Mouse (Mus musculus) embryonic facial prominence, embryonic 10.5 days (tissue): ENCODE results near the gene Smarca2. TPM values are rescaled to one million over a fixed set of nuclear protein-coding genes. Genes with fewer than 3 reads are reported as not detected.
"Not testable (repeated sequence)": the region's sequence is repeated elsewhere in the genome, so short reads cannot be mapped to it uniquely, and the experiment has no call there.

Experiments
- DNase-seq: peaks from one replicate; pipeline ENCODE4 v3.0.0-alpha.2; 2017; ENCODE audit warnings: low spot score
- H3K27ac ChIP-seq: fragments of 300-500 bp; sonication (generic); replicated peaks from 2 replicates; pipeline ENCODE4 v1.5.1; 2016; ENCODE audit warnings: mild to moderate bottlenecking
- H3K27me3 ChIP-seq: fragments of 300-500 bp; sonication (generic); replicated peaks from 2 replicates; pipeline ENCODE4 v1.6.1; 2016; ENCODE audit warnings: low read depth, mild to moderate bottlenecking; ENCODE audit not compliant: poor library complexity, severe bottlenecking
- H3K36me3 ChIP-seq: fragments of 300-500 bp; sonication (generic); replicated peaks from 2 replicates; pipeline ENCODE4 v1.6.1; 2016; ENCODE audit warnings: mild to moderate bottlenecking, moderate library complexity
- H3K4me1 ChIP-seq: fragments of 300-500 bp; sonication (generic); 2 replicates; pipeline ENCODE4 v1.6.1; 2016
- H3K4me3 ChIP-seq: fragments of 300-500 bp; sonication (generic); 2 replicates; pipeline ENCODE4 v1.5.1; 2016; ENCODE audit warnings: mild to moderate bottlenecking, moderate library complexity
- H3K9me3 ChIP-seq: fragments of 300-500 bp; sonication (generic); 2 replicates; pipeline ENCODE4 v1.6.1; 2016; ENCODE audit warnings: mild to moderate bottlenecking
- WGBS: fragments of 180-500 bp; shearing (Covaris S2); methylation state at CpG from one replicate; pipeline ENCODE4 v1.1.7; 2016; 5-methylcytosine and 5-hydroxymethylcytosine counted together
- polyA plus RNA-seq: library from polyadenylated mRNA; unstranded; fragments of >200 nt; fragmentation: Nextera tagmentation; extraction: Ambion mirVana; gene quantifications from 2 replicates; pipeline ENCODE4 v1.2.1, GENCODE M21; 2016

Smarca2 gene
- polyA plus RNA-seq, 1 experiment from 2014 or later = 49.0 TPM

- H3K27ac ChIP-seq, DNase-seq, H3K36me3 ChIP-seq, H3K4me3 ChIP-seq, H3K9me3 ChIP-seq, H3K27me3 ChIP-seq: not testable (repeated sequence)
- H3K4me1 ChIP-seq = peaks cover 19% of the 10 kb centered on the region
- WGBS = 94% methylated on average over 4 of the region's 4 CpGs
These were observed 140.2 kb downstream of the Smarca2 start for GRCm38 (mm10) chr19:26745021-26745420.

- WGBS = 90% methylated on average over 7 of the region's 7 CpGs
- DNase-seq = no peak
- no peaks in the 10 kb centered on the region for H3K36me3 ChIP-seq
- no peaks in the 10 kb centered on the region for H3K9me3 ChIP-seq
- no peak overlapping the region for H3K27ac ChIP-seq
- no peaks in the 10 kb centered on the region for H3K27me3 ChIP-seq
- H3K4me1 ChIP-seq = peaks cover 21% of the 10 kb centered on the region
- H3K4me3 ChIP-seq = no peak overlapping the region
These were observed 140.7 kb downstream of the Smarca2 start for GRCm38 (mm10) chr19:26745567-26745966.

DNA sequence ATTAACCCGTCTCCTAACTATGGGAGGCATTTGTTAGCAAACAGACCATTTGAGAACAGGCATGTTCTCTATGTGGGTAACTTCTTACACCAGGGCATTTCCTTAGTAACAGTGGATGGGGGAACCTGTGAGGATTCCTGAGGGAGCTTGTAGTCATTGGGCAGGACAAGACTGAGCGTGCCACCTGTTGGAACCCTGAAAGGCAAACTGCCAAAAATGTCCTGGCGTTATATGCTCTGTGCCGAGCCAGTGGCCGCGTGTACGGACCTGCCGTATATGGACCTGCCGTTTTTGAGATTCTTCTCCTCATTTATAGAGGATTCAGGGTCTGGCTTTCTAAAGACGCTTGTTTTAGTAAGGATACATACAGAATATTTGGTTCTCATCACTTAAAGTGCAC is 141.4 kb downstream of the Smarca2 start:
- H3K4me3 ChIP-seq = no peak overlapping the region
- 88% methylated on average over 10 of the region's 10 CpGs for WGBS
- H3K9me3 ChIP-seq = no peaks in the 10 kb centered on the region
- H3K36me3 ChIP-seq = no peaks in the 10 kb centered on the region
- peak overlapping the region; percentile 97 for H3K27ac ChIP-seq
- no peak for DNase-seq
- H3K4me1 ChIP-seq = peaks cover 21% of the 10 kb centered on the region
- H3K27me3 ChIP-seq = no peaks in the 10 kb centered on the region

DNA sequence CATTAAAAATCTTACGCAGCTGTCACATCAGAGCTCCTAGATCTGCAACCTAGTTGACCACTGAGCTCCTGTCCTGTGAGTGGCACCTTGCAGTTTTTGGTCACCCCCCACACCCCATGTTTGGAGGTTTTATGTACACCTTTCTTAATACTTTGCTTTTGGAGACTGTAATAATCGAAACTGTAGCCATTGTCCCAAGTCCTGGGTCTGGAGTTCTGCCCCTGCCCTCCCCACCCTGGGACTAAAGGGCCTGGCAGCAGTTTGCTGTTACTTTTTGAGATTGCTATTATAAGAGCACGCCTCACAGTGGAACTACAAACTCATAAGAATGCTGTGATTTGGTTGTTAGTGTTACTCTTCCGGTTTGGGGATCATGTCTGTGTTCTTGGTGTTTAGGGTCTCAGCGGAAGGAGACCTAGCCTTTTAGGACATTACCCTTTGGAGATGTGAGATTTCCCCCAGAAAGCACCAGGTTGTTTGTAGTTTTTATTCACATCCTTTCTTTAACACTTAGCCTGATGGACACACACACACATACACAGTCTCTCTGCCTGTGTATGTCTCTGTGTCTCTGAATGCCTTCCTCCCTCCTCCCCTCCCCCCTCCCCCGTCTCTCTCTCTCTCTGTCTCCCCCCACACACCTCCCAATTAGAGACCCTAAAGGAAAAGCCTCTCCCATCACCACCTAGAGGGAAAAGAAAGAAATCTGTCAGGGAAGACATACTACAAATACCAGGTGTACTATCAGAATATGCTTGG is 142.0 kb downstream of the Smarca2 start:
- 53% methylated on average over 6 of the region's 6 CpGs for WGBS
- H3K4me3 ChIP-seq = peak overlapping the region; percentile 62
- H3K27ac ChIP-seq = peak overlapping the region; percentile 97
- H3K27me3 ChIP-seq = no peaks in the 10 kb centered on the region
- no peaks in the 10 kb centered on the region for H3K9me3 ChIP-seq
- no peak for DNase-seq
- peaks cover 21% of the 10 kb centered on the region for H3K4me1 ChIP-seq
- H3K36me3 ChIP-seq = peaks cover 2% of the 10 kb centered on the region

DNA sequence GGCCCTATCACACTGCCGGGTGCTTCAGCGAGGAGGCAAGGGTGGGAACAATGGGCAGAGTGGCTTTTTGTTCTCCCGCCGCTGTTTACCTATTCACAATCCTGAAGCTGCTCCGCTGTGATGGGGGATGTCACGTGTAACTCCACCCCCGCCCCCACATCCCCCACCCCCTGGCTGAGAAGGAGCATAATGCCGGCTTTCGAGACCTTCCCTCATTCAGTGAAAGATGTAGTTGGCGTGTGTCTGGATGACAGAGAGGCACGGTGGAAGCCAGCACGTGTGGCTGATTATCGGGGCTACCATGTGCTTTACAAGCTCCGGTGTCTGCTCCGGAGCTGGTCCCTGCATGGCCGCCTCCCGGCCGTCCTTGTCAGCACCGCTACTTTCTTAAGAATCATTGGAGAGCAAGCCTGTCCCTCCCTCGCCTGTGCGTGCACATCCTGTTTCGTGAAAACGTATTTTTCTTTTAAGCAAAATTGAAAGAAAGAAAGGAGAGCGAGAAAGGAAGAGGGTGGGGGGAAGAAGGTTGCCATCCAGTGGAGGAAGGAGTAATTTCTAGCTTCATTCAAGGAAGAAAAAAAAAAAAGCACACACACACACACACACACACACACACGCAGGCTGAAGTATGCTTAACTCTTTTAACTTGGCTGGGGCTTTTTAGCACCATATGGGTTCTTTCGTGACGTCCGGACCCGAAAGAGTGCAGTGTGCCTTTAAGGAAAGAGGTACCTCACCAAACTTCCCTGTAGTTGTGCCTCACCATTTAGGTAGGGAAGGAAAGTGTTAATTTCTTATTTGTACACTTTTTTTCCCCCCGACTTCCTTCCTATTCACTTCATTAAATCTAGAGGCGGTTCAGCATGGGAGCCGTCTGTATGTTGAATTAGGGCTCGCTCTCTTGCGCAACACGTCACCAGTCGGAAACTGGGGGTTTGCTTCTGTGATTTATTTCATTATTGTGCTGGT is 143.0 kb downstream of the Smarca2 start:
- no peaks in the 10 kb centered on the region for H3K27me3 ChIP-seq
- H3K27ac ChIP-seq = peak overlapping the region; percentile 97
- under 1% methylated on average over 36 of the region's 36 CpGs for WGBS
- peaks cover 9% of the 10 kb centered on the region for H3K36me3 ChIP-seq
- H3K4me3 ChIP-seq = peak overlapping the region; percentile 62
- peak; percentile 83 for DNase-seq
- no peaks in the 10 kb centered on the region for H3K9me3 ChIP-seq
- H3K4me1 ChIP-seq = peaks cover 21% of the 10 kb centered on the region

- no peaks in the 10 kb centered on the region for H3K27me3 ChIP-seq
- H3K27ac ChIP-seq = peak overlapping the region; percentile 97
- H3K36me3 ChIP-seq = peaks cover 9% of the 10 kb centered on the region
- no peaks in the 10 kb centered on the region for H3K9me3 ChIP-seq
- under 1% methylated on average over 6 of the region's 6 CpGs for WGBS
- DNase-seq = no peak
- H3K4me1 ChIP-seq = peaks cover 26% of the 10 kb centered on the region
- H3K4me3 ChIP-seq = peak overlapping the region; percentile 62
These were observed 143.8 kb downstream of the Smarca2 start for GRCm38 (mm10) chr19:26748676-26749075.

DNA sequence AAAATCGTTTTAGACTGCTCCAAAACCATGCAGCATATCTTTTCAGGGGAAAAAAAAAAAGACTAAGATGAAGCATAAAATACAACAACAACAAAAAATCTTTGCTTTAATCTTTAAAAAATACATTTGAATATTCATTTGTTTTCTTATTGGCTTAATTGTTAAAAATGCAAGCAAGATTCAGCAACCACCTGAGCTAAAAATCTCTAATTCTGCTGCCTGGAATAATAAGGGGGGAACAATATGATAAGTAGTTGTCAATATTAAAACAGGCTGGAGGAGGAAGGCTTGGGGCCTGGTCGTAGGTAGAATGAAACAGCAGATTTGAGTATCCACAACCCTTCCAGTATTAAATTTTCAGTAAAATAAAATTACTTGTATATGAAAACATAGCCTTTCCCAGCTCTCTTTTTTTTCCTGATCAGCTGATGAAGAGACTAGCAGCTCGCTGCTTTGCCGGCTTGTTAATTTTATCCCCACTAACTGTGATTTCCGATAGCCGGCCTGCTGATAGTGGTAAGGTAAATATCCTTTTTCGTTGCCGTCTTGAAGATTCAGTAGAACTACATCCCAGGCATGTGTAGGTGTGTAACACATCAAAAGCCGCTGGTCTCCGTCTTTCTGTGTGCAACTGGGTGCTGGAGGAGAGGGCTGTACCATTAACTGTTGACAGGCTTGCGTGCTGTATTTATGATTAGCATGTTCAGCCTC is 144.7 kb downstream of the Smarca2 start:
- H3K27ac ChIP-seq = peak overlapping the region; percentile 97
- WGBS = 51% methylated on average over 11 of the region's 11 CpGs
- peaks cover 16% of the 10 kb centered on the region for H3K36me3 ChIP-seq
- H3K4me3 ChIP-seq = peak overlapping the region; percentile 62
- H3K27me3 ChIP-seq = no peaks in the 10 kb centered on the region
- H3K9me3 ChIP-seq = no peaks in the 10 kb centered on the region
- DNase-seq = no peak
- H3K4me1 ChIP-seq = peaks cover 32% of the 10 kb centered on the region

- no peaks in the 10 kb centered on the region for H3K27me3 ChIP-seq
- no peaks in the 10 kb centered on the region for H3K9me3 ChIP-seq
- H3K36me3 ChIP-seq = peaks cover 29% of the 10 kb centered on the region
- H3K4me3 ChIP-seq = no peak overlapping the region
- WGBS = 90% methylated on average over 15 of the region's 15 CpGs
- H3K4me1 ChIP-seq = peaks cover 23% of the 10 kb centered on the region
- no peak overlapping the region for H3K27ac ChIP-seq
- no peak for DNase-seq
These were observed 147.8 kb downstream of the Smarca2 start for GRCm38 (mm10) chr19:26752611-26753163.

DNA sequence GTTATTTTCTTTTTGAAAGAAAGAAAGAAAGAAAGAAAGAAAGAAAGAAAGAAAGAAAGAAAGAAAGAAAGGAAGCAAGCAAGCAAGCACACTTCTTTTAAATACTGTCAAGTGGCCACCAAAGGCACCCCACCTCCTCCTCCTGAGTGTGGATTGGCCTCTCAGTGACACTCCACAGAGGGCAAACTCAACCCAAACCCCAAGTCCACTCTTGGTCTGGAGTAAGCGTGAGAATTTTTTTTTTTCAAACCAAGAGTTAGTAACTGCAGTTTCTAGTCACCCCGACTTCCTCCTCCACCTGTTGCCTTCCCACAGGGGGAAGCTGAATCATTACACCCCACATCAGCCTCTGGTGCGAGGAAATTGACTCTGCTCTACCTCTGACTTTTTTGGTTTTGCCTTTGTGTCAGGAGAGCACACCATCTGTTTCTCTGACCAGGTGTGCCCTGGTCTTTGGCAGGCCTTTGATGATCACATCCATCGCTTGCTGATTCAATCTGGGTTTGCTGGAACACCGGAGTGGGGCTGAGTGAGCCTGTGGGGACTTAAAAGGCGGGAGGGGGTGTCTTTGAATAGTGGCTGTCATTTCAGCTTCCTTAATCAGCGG is 148.5 kb downstream of the Smarca2 start:
- Histone ChIP-seq H3K9me3 (no peaks in the 10 kb centered on the region), H3K4me3 (no peak overlapping the region), H3K27me3 (no peaks in the 10 kb centered on the region), H3K36me3 (peaks cover 30% of the 10 kb centered on the region), H3K4me1 (peaks cover 23% of the 10 kb centered on the region), H3K27ac (no peak overlapping the region)
- no peak for DNase-seq
- 67% methylated on average over 7 of the region's 7 CpGs for WGBS

- H3K9me3 ChIP-seq = no peaks in the 10 kb centered on the region
- DNase-seq = no peak
- no peak overlapping the region for H3K4me3 ChIP-seq
- H3K27me3 ChIP-seq = no peaks in the 10 kb centered on the region
- WGBS = 84% methylated on average over 10 of the region's 10 CpGs
- H3K36me3 ChIP-seq = peaks cover 33% of the 10 kb centered on the region
- H3K27ac ChIP-seq = no peak overlapping the region
- peaks cover 25% of the 10 kb centered on the region for H3K4me1 ChIP-seq
These were observed 149.4 kb downstream of the Smarca2 start for GRCm38 (mm10) chr19:26754016-26754794.

DNA sequence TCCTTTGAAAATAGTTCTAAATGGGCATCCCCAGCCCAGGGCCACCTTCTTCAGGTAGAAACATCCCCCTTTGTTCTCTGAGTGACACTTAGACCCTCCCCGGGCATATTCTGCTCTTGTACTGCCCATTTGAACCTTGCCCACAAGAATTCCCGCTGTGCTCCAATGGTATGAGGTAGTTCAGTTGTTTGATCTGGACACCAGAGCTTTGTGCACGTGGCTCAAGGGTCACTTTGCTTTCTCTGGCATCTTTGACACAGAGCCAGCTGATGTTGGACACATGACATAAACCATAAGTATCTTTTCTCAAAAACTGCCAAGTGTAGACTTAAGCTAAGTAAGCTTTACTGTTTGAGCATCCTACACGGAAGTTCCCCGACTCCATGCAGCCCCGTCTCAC is 151.1 kb downstream of the Smarca2 start:
- no peak for DNase-seq
- Histone ChIP-seq H3K4me1 (peaks cover 17% of the 10 kb centered on the region), H3K36me3 (peaks cover 45% of the 10 kb centered on the region), H3K27ac (no peak overlapping the region), H3K9me3 (no peaks in the 10 kb centered on the region), H3K4me3 (no peak overlapping the region), H3K27me3 (no peaks in the 10 kb centered on the region)
- 90% methylated on average over 6 of the region's 6 CpGs for WGBS
